Mouse (Mus musculus) liver, embryonic 14.5 days (tissue): ENCODE results near the gene Nfyb.

ENCODE experiments used
- CTCF ChIP-seq: IDR thresholded peaks from 2 replicates; pipeline ENCODE4 v1.5.1; 2016; ENCODE audit warnings: antibody characterized with exemption, low read depth, control low read depth
- EP300 ChIP-seq: IDR thresholded peaks from 2 replicates; pipeline ENCODE4 v1.6.1; 2016; ENCODE audit warnings: antibody characterized with exemption, low read depth

- TF ChIP-seq CTCF, result no peak
- TF ChIP-seq EP300, result no peak
Observed at GRCm38 (mm10) chr10:82804396-82804795, 40.5 kb upstream of the Nfyb start.
